In the genomic region with DNA sequence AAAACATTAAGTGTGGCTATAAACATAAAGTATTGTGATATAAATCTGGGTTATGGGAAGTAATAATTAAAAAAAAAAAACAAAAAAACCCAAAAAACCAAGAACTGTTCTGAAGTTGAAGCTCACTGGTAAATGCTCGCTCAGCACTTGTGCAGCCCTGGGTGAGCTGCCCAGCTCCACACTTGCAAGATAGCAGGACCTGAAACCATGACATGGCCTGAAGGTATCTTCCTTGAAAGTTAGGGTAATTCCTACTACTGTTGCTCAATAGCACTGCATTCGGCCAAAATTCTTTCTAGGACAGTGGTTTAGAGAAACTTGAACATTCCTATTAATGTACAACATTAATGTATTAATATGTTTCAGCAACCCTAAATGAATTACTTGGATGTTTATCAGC, we compare ENCODE assay signal across 23 mouse cellular contexts. TPM values are rescaled to one million over a fixed set of nuclear protein-coding genes. Genes with fewer than 3 reads are reported as not detected.
A peak's percentile ranks its signal among the peaks of the same experiment; 100 is the strongest.
DNase-seq lines count a peak whose midpoint lies in the region; ATAC-seq lines count a peak whose summit lies in the region.
"Had no signal": no experiment of that assay in that cellular context is flagged by ENCODE, and none has a peak within 500 bp of the region (broad histone marks: within the 10 kb centered on the region; RNA-seq: fewer than 3 reads in every experiment).

No protein-coding gene starts in this region.

- intact Hi-C loops in heart, postnatal 10 days (cut with DNase I): no loop called here

- peak; percentile 65; the same call in 1 of the 2 replicates for ATAC-seq in granulocyte monocyte progenitor cell, adult 5-6 weeks (replicated peaks; ENCODE audit: poor library complexity, severe bottlenecking)
- peak; percentile 69 for ATAC-seq in megakaryocyte, adult 5-6 weeks (ENCODE audit: poor library complexity, severe bottlenecking)
- ATAC-seq in megakaryocyte progenitor cell, adult 5-6 weeks (replicated peaks; ENCODE audit: poor library complexity): 0 out of 2 replicates have a peak, but pooled peaks have one; percentile 34
- ATAC-seq: activated CD4-positive, CD25-positive, alpha-beta regulatory T cell, adult 4 months; CD4-positive, CD25-positive, alpha-beta regulatory T cell, adult 4 months; Patski had no signal

- DNase-seq in heart, adult 11 months: peak; percentile 90
- no peak for DNase-seq in heart, postnatal 10 days
- no peak for DNase-seq in kidney, postnatal 14 days
- no peak for DNase-seq in ovary, postnatal 14 days (ENCODE audit: low spot score)
- no peak for DNase-seq in thymus, postnatal 36 days
- DNase-seq: adrenal gland, adult 2 months; adrenal gland, adult 8-10 months; adrenal gland, postnatal 10 days; adrenal gland, postnatal 14 days; adrenal gland, postnatal 25 days; adrenal gland, postnatal 36 days; B cell, adult 2 months; cerebellum, adult 11 months; cerebellum, adult 11-12 months had no signal

RNA-seq across cellular contexts. Expression of a gene that starts 20.5 kb away (rescaled TPM):
- 1 to 10 TPM; 3.3 to 4.1 TPM for total RNA-seq in heart, postnatal 10 days (2021)
- not detected in 2 replicates for total RNA-seq in granulocyte monocyte progenitor cell, adult 5-6 weeks (2014; fragmentation: Nextera tagmentation)
- total RNA-seq in granulocyte monocyte progenitor cell, adult 5-6 weeks (2017): 0.22 and 0.41 TPM in 2 replicates
- 10.3 and 15.7 TPM in 2 replicates for total RNA-seq in megakaryocyte, adult 5-6 weeks (2015)
- total RNA-seq in megakaryocyte, adult 5-6 weeks (2017): 9.5 and 10.7 TPM in 2 replicates
- not detected in 2 replicates for total RNA-seq in megakaryocyte progenitor cell, adult 5-6 weeks (2015)
- 0.33 TPM in 1 of 2 replicates, not detected in the other for total RNA-seq in megakaryocyte progenitor cell, adult 5-6 weeks (2017)
- total RNA-seq: CH12.LX, ES-E14, MEL had no signal

RNA-seq across cellular contexts. Expression of a gene that starts 31.0 kb away (rescaled TPM):
- total RNA-seq in heart, postnatal 10 days (2021): 10 to 100 TPM; 33.5 to 56.5 TPM
- 190 and 288 TPM in 2 replicates for total RNA-seq in granulocyte monocyte progenitor cell, adult 5-6 weeks (2014; fragmentation: Nextera tagmentation)
- 714 and 744 TPM in 2 replicates for total RNA-seq in granulocyte monocyte progenitor cell, adult 5-6 weeks (2017)
- 25,165 and 27,808 TPM in 2 replicates for total RNA-seq in megakaryocyte, adult 5-6 weeks (2015)
- 22,947 and 27,911 TPM in 2 replicates for total RNA-seq in megakaryocyte, adult 5-6 weeks (2017)
- total RNA-seq in megakaryocyte progenitor cell, adult 5-6 weeks (2015): 545 and 765 TPM in 2 replicates
- total RNA-seq in megakaryocyte progenitor cell, adult 5-6 weeks (2017): 600 and 820 TPM in 2 replicates
- total RNA-seq: MEL had no signal

Comparison
In these comparisons a context has a peak if more than half of its experiments do, and no peak if none do; other contexts are left out.
1. RNA of a gene that starts 31.0 kb away (total RNA-seq): 22,947 to 27,911 TPM in megakaryocyte, adult 5-6 weeks; 545 to 820 TPM in megakaryocyte progenitor cell, adult 5-6 weeks, 190 to 744 TPM in granulocyte monocyte progenitor cell, adult 5-6 weeks and 33.5 to 56.5 TPM in heart, postnatal 10 days; every median in the first group is over 10 times any median in the second.
2. Peak in every context shown above with its lines, with median percentiles within 50 percentile points of each other: ATAC-seq.